ENCODE assay signal across 10 mouse cellular contexts in genomic region chr13:45613346-45613745, GRCm38 (mm10).
DNase-seq lines count a peak whose midpoint lies in the region; ATAC-seq and TF ChIP-seq lines count a peak whose summit lies in the region.
"Had no signal": no experiment of that assay in that cellular context is flagged by ENCODE, and none has a peak within 500 bp of the region (broad histone marks: within the 10 kb centered on the region; RNA-seq: fewer than 3 reads in every experiment).

No protein-coding gene starts in this region.

- ATAC-seq in midbrain, embryonic 15.5 days (replicated peaks), result no peak
- no peak for ATAC-seq in forebrain, embryonic 14.5 days

- no peak overlapping the region for H3K9ac ChIP-seq in midbrain, embryonic 15.5 days
- H3K9ac ChIP-seq in forebrain, embryonic 14.5 days (ENCODE audit: low read length), result no peak overlapping the region
- H3K9ac ChIP-seq: heart, embryonic 15.5 days had no signal

- TF ChIP-seq CTCF in small intestine, adult 2 months (IDR thresholded peaks at IDR 0.05; ENCODE audit: extremely low read depth, insufficient read length, insufficient replicate concordance, low read depth, low read length), result peak; percentile 51; the same call in 1 of the 2 replicates

- H3K4me1 ChIP-seq in midbrain, embryonic 10.5 days, result no peaks in the 10 kb centered on the region
- no peaks in the 10 kb centered on the region for H3K4me1 ChIP-seq in midbrain, embryonic 15.5 days
- H3K4me1 ChIP-seq in forebrain, embryonic 14.5 days (ENCODE audit: control insufficient read depth, insufficient read depth, low read length), result 0 out of 2 replicates have a peak, but pooled peaks cover 2% of the 10 kb centered on the region
- no peaks in the 10 kb centered on the region for H3K4me1 ChIP-seq in limb, embryonic 10.5 days
- H3K4me1 ChIP-seq in small intestine, adult 2 months (ENCODE audit: control insufficient read depth, insufficient read depth, insufficient read length, low read length), result no peaks in the 10 kb centered on the region

- H3K4me2 ChIP-seq in midbrain, embryonic 15.5 days, result no peak overlapping the region
- no peak overlapping the region for H3K4me2 ChIP-seq in forebrain, embryonic 14.5 days (ENCODE audit: low read length)
- H3K4me2 ChIP-seq: heart, embryonic 15.5 days had no signal

- TF ChIP-seq POLR2A in small intestine, adult 2 months (IDR thresholded peaks at IDR 0.05; ENCODE audit: low read depth, low read length), result no peak

- H3K36me3 ChIP-seq in midbrain, embryonic 10.5 days, result no peaks in the 10 kb centered on the region
- H3K36me3 ChIP-seq in midbrain, embryonic 15.5 days (replicated peaks), result no peaks in the 10 kb centered on the region
- H3K36me3 ChIP-seq in forebrain, embryonic 14.5 days (ENCODE audit: control insufficient read depth, insufficient read depth, low read length), result no peaks in the 10 kb centered on the region
- H3K36me3 ChIP-seq in limb, embryonic 10.5 days, result no peaks in the 10 kb centered on the region
- no peaks in the 10 kb centered on the region for H3K36me3 ChIP-seq in small intestine, adult 2 months (ENCODE audit: control insufficient read depth, insufficient read depth, low read length)
- H3K36me3 ChIP-seq: heart, embryonic 15.5 days had no signal

- 35% methylated on average over 5 of the region's 5 CpGs for WGBS in midbrain, embryonic 10.5 days
- WGBS in midbrain, embryonic 15.5 days, result 36% methylated on average over 5 of the region's 5 CpGs
- WGBS in forebrain, embryonic 14.5 days, result 33% methylated on average over 5 of the region's 5 CpGs
- 39% methylated on average over 5 of the region's 5 CpGs for WGBS in limb, embryonic 10.5 days
- WGBS in small intestine, adult 2 months, result 39% methylated on average over 5 of the region's 5 CpGs

- H3K9me3 ChIP-seq in midbrain, embryonic 10.5 days (replicated peaks), result 0 out of 2 replicates have a peak, but pooled peaks cover 6% of the 10 kb centered on the region
- no peaks in the 10 kb centered on the region for H3K9me3 ChIP-seq in midbrain, embryonic 15.5 days
- H3K9me3 ChIP-seq in forebrain, embryonic 14.5 days (replicated peaks; ENCODE audit: control insufficient read depth, low read length), result no peaks in the 10 kb centered on the region
- H3K9me3 ChIP-seq in limb, embryonic 10.5 days (replicated peaks), result no peaks in the 10 kb centered on the region
- H3K9me3 ChIP-seq: heart, embryonic 15.5 days had no signal

- no peak overlapping the region for H3K27ac ChIP-seq in midbrain, embryonic 10.5 days (replicated peaks)
- H3K27ac ChIP-seq in midbrain, embryonic 15.5 days, result no peak overlapping the region
- H3K27ac ChIP-seq in forebrain, embryonic 14.5 days (ENCODE audit: low read depth, low read length), result no peak overlapping the region
- H3K27ac ChIP-seq in limb, embryonic 10.5 days, result no peak overlapping the region
- no peak overlapping the region for H3K27ac ChIP-seq in small intestine, adult 2 months (ENCODE audit: insufficient read depth, low read depth, low read length)
- H3K27ac ChIP-seq: heart, embryonic 15.5 days had no signal

- no peaks in the 10 kb centered on the region for H3K27me3 ChIP-seq in midbrain, embryonic 10.5 days (ENCODE audit: low read depth, poor library complexity, severe bottlenecking)
- no peaks in the 10 kb centered on the region for H3K27me3 ChIP-seq in midbrain, embryonic 15.5 days (replicated peaks)
- H3K27me3 ChIP-seq in forebrain, embryonic 14.5 days (replicated peaks; ENCODE audit: control insufficient read depth, insufficient read depth, low read length), result no peaks in the 10 kb centered on the region
- no peaks in the 10 kb centered on the region for H3K27me3 ChIP-seq in limb, embryonic 10.5 days (ENCODE audit: low read depth, poor library complexity, severe bottlenecking)
- no peaks in the 10 kb centered on the region for H3K27me3 ChIP-seq in small intestine, adult 2 months (ENCODE audit: control insufficient read depth, insufficient read depth, low read length)
- H3K27me3 ChIP-seq: heart, embryonic 15.5 days; megakaryocyte, embryonic 14.5 days had no signal

- H3K4me3 ChIP-seq in midbrain, embryonic 10.5 days, result no peak overlapping the region
- no peak overlapping the region for H3K4me3 ChIP-seq in midbrain, embryonic 15.5 days
- H3K4me3 ChIP-seq in forebrain, embryonic 14.5 days (ENCODE audit: low read depth, low read length), result no peak overlapping the region
- no peak overlapping the region for H3K4me3 ChIP-seq in limb, embryonic 10.5 days
- H3K4me3 ChIP-seq in small intestine, adult 2 months (ENCODE audit: low read depth, low read length), result no peak overlapping the region
- H3K4me3 ChIP-seq: heart, embryonic 15.5 days; megakaryocyte, embryonic 14.5 days had no signal

- DNase-seq in adrenal gland, postnatal 10 days, result peak; percentile 48
- no peak for DNase-seq in adrenal gland, adult 18-20 months (ENCODE audit: low spot score in 2 of 2)
- DNase-seq in midbrain, embryonic 10.5 days (ENCODE audit: low spot score), result peak; percentile 40
- peak; percentile 32 for DNase-seq in c-Kit-positive CD71-negative TER-119-negative erythroid progenitor cells, embryonic 14.5 days (ENCODE audit: low read depth)
- DNase-seq in forebrain, embryonic 14.5 days (ENCODE audit: low spot score), result peak; percentile 64
- DNase-seq in limb, embryonic 10.5 days (ENCODE audit: low spot score), result peak; percentile 38

Comparison
In these comparisons a context has a peak if more than half of its experiments do, and no peak if none do; other contexts are left out.
1. DNase-seq: peak in adrenal gland, postnatal 10 days (single experiment), midbrain, embryonic 10.5 days (single experiment), c-Kit-positive CD71-negative TER-119-negative erythroid progenitor cells, embryonic 14.5 days (single experiment), forebrain, embryonic 14.5 days (single experiment) and limb, embryonic 10.5 days (single experiment); none in adrenal gland, adult 18-20 months (0 of 2).